Mouse (Mus musculus) kidney, adult 2 months (tissue): Measurements from ENCODE around the gene T2. TPM values are rescaled to one million over a fixed set of nuclear protein-coding genes. Genes with fewer than 3 reads are reported as not detected.

Experiments used
- DNase-seq: peaks from one replicate; pipeline ENCODE4 v3.0.0; 2021
- H3K27ac ChIP-seq: fragments of 200-500 bp; 2 replicates; pipeline ENCODE4 v1.5.1; 2012; ENCODE audit warnings: low read depth, low read length, control low read depth, inconsistent platforms; ENCODE audit not compliant: insufficient read depth
- H3K27me3 ChIP-seq: fragments of 200-500 bp; replicated peaks from 2 replicates; pipeline ENCODE4 v1.6.1; 2012; ENCODE audit warnings: mild to moderate bottlenecking, moderate library complexity, low read length, inconsistent platforms; ENCODE audit not compliant: control insufficient read depth, insufficient read depth
- H3K36me3 ChIP-seq: fragments of 200-500 bp; 2 replicates; pipeline ENCODE4 v1.6.1; 2012; ENCODE audit warnings: mild to moderate bottlenecking, moderate library complexity, low read length, inconsistent platforms; ENCODE audit not compliant: control insufficient read depth, insufficient read depth
- H3K4me1 ChIP-seq: fragments of 200-500 bp; 2 replicates; pipeline ENCODE4 v1.6.1; 2011; ENCODE audit warnings: low read length; ENCODE audit not compliant: control insufficient read depth, insufficient read depth
- H3K4me3 ChIP-seq: fragments of 200-500 bp; 2 replicates; pipeline ENCODE4 v1.5.1; 2011; ENCODE audit warnings: mild to moderate bottlenecking, low read depth, low read length, control low read depth; ENCODE audit not compliant: insufficient read depth
- CTCF ChIP-seq: fragments of 200-500 bp; conservative IDR thresholded peaks from 2 replicates; pipeline ENCODE4 v1.5.1; 2011; ENCODE audit warnings: low read depth, mild to moderate bottlenecking, control low read depth, low read length, moderate library complexity, mixed read lengths; ENCODE audit not compliant: insufficient read depth, insufficient read length
- POLR2A ChIP-seq: fragments of 200-500 bp; IDR thresholded peaks from one replicate; pipeline ENCODE4 v1.6.1; 2011; ENCODE audit warnings: low read depth, low read length, control low read depth
- WGBS: fragments of 180-500 bp; shearing (Covaris S2); methylation state at CpG from one replicate; pipeline ENCODE4 v1.1.7; 2018; 5-methylcytosine and 5-hydroxymethylcytosine counted together
- polyA plus RNA-seq: library from polyadenylated mRNA; depleted of rRNA; stranded (reverse); fragments of >200 nt; gene quantifications from 2 replicates; pipeline ENCODE4 v1.2.3, GENCODE M21; 2012

The T2 gene
- polyA plus RNA-seq, 1 experiment: 0.06 TPM

- no peaks in the 10 kb centered on the region for H3K36me3 ChIP-seq
- no peak overlapping the region for H3K4me3 ChIP-seq
- TF ChIP-seq POLR2A (no peak), CTCF (peak; percentile 60)
- H3K27me3 ChIP-seq: no peaks in the 10 kb centered on the region
- WGBS: 59% methylated on average over 2 of the region's 2 CpGs
- H3K4me1 ChIP-seq: no peaks in the 10 kb centered on the region
- peak; percentile 37 for DNase-seq
- no peak overlapping the region for H3K27ac ChIP-seq
Observed at GRCm38 (mm10) chr17:8423283-8423682, 67.5 kb downstream of the T2 start.

GRCm38 (mm10) chr17:8429436-8429835 lies 73.6 kb downstream of the T2 start:
- WGBS: 6% methylated on average over 16 of the region's 16 CpGs
- Histone ChIP-seq H3K4me3 (no peak overlapping the region), H3K27ac (no peak overlapping the region), H3K4me1 (no peaks in the 10 kb centered on the region), H3K36me3 (no peaks in the 10 kb centered on the region), H3K27me3 (no peaks in the 10 kb centered on the region)
- no peak for TF ChIP-seq POLR2A
- no peak for TF ChIP-seq CTCF
- no peak for DNase-seq

GRCm38 (mm10) chr17:8429896-8430295 lies 74.1 kb downstream of the T2 start:
- no peak for DNase-seq
- 17% methylated on average over 5 of the region's 5 CpGs for WGBS
- Histone ChIP-seq H3K27ac (no peak overlapping the region), H3K4me3 (no peak overlapping the region), H3K36me3 (no peaks in the 10 kb centered on the region), H3K4me1 (no peaks in the 10 kb centered on the region), H3K27me3 (no peaks in the 10 kb centered on the region)
- no peak for TF ChIP-seq POLR2A
- no peak for TF ChIP-seq CTCF

GRCm38 (mm10) chr17:8432179-8432800 lies 76.5 kb downstream of the T2 start:
- H3K27me3 ChIP-seq: no peaks in the 10 kb centered on the region

GRCm38 (mm10) chr17:8433121-8433977 lies 77.6 kb downstream of the T2 start:
- Histone ChIP-seq H3K4me3 (no peak overlapping the region), H3K27me3 (no peaks in the 10 kb centered on the region), H3K4me1 (no peaks in the 10 kb centered on the region), H3K27ac (no peak overlapping the region), H3K36me3 (no peaks in the 10 kb centered on the region)
- no peak for DNase-seq
- WGBS: 2% methylated on average over 52 of the region's 52 CpGs
- TF ChIP-seq CTCF (no peak), POLR2A (no peak)

More at GRCm38 (mm10) chr17:8432179-8432800, 76.5 kb downstream of the T2 start:
- TF ChIP-seq CTCF (no peak), POLR2A (no peak)
- no peak for DNase-seq
- Histone ChIP-seq H3K27ac (no peak overlapping the region), H3K4me1 (no peaks in the 10 kb centered on the region), H3K4me3 (no peak overlapping the region), H3K36me3 (no peaks in the 10 kb centered on the region)
- 5% methylated on average over 17 of the region's 17 CpGs for WGBS

GRCm38 (mm10) chr17:8433978-8434960 lies 78.5 kb downstream of the T2 start, which contains the start of gene T:
TSS of gene T (plus strand) at chr17:8434423.
- TF ChIP-seq POLR2A (no peak), CTCF (no peak)
- WGBS: 2% methylated on average over 65 of the region's 65 CpGs
- no peak within 1 kb of the TSS for H3K4me3 ChIP-seq

More at GRCm38 (mm10) chr17:8433978-8434960, 78.5 kb downstream of the T2 start, which contains the start of gene T:
- Histone ChIP-seq H3K27me3 (no peaks in the 10 kb centered on the region), H3K36me3 (no peaks in the 10 kb centered on the region), H3K27ac (no peak within 1 kb of the TSS), H3K4me1 (no peaks in the 10 kb centered on the region)
- DNase-seq: no peak
